Mouse (Mus musculus) bone marrow, adult 2 months (tissue): ENCODE measurements around the gene Fam71e1. TPM values are rescaled to one million over a fixed set of nuclear protein-coding genes. Genes with fewer than 3 reads are reported as not detected.
A peak's percentile ranks its signal among the peaks of the same experiment; 100 is the strongest.

Source experiments
- H3K27ac ChIP-seq: fragments of 200-500 bp; 2 replicates; pipeline ENCODE4 v1.5.1; 2012; ENCODE audit warnings: low read depth, mild to moderate bottlenecking, control low read depth, inconsistent platforms, low read length; ENCODE audit not compliant: control insufficient read depth, poor library complexity, insufficient read depth
- H3K4me1 ChIP-seq: fragments of 200-500 bp; 2 replicates; pipeline ENCODE4 v1.6.1; 2011; ENCODE audit warnings: low read length; ENCODE audit not compliant: control insufficient read depth, insufficient read depth
- H3K4me3 ChIP-seq: fragments of 200-500 bp; replicated peaks from 2 replicates; pipeline ENCODE3; 2011; ENCODE audit warnings: mild to moderate bottlenecking, low read depth, low read length, control low read depth; ENCODE audit not compliant: control insufficient read depth
- CTCF ChIP-seq: fragments of 200-500 bp; IDR thresholded peaks from 2 replicates; pipeline ENCODE4 v1.5.1; 2011; ENCODE audit warnings: low read length, control low read depth; ENCODE audit not compliant: control insufficient read depth, insufficient read depth
- POLR2A ChIP-seq: fragments of 200-500 bp; IDR thresholded peaks from 2 replicates; pipeline ENCODE4 v1.6.1; 2011; ENCODE audit warnings: low read depth, mild to moderate bottlenecking, control low read depth, low read length, borderline replicate concordance; ENCODE audit not compliant: control insufficient read depth
- WGBS: fragments of 180-500 bp; shearing (Covaris S2); methylation state at CpG from one replicate; pipeline ENCODE4 v1.1.7; 2018; 5-methylcytosine and 5-hydroxymethylcytosine counted together
- polyA plus RNA-seq: library from polyadenylated mRNA; stranded (reverse); fragments of >200 nt; gene quantifications from 2 replicates; pipeline ENCODE4 v1.2.4, GENCODE M21; 2011; ENCODE audit warnings: low replicate concordance; ENCODE audit not compliant: missing spikeins, insufficient read depth, insufficient read length

Fam71e1 gene
- polyA plus RNA-seq, 1 experiment = 5.0 TPM

- peak overlapping the region; percentile 80 for H3K27ac ChIP-seq
- H3K4me1 ChIP-seq = peaks cover 1% of the 10 kb centered on the region
- WGBS = 76% methylated on average over 16 of the region's 16 CpGs
- H3K4me3 ChIP-seq = peak overlapping the region; percentile 8
- TF ChIP-seq CTCF = no peak
- TF ChIP-seq POLR2A = peak; percentile 55; the same call in 1 of the 2 replicates
Measured at GRCm38 (mm10) chr7:44469677-44470675, 26.4 kb upstream of the Fam71e1 start.

- WGBS = 89% methylated on average over 16 of the region's 16 CpGs
- no peak for TF ChIP-seq CTCF
- no peak for TF ChIP-seq POLR2A
- no peak overlapping the region for H3K4me3 ChIP-seq
- peak overlapping the region; percentile 80 for H3K27ac ChIP-seq
- H3K4me1 ChIP-seq = peaks cover 1% of the 10 kb centered on the region
Measured at GRCm38 (mm10) chr7:44470696-44471612, 25.4 kb upstream of the Fam71e1 start.

DNA sequence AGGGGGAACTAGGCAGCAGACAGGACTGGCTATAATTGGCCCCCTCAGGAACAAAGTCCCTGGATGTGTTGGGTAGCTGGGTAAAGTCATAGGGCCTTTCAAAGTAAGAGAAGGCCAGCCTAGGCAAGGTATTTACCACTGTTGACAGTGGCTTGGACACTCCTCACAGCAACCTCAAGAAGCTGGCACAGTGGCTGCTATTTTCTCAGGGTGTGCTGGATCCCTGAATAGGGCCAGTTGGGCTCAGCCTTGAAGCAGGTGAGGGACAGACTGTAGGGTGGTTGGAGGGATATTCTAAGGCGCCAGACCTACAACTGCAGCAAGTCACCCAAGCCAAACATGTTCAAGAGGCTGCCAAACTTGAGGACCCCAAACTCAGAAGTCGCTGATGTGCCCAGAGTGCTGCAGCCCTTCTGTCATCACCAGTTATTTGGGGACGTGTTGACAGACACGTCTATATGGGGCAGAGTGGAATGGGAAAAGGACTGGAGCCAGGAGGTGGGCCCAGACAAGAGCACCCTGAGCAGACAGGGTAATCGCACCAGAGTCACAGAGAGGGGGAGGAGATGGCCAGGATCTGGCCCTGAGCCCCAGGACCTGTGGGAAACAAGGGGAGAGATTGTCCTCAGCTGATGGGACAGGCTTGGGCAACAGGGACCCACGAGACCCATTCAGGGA, 24.4 kb upstream of the Fam71e1 start:
- Histone ChIP-seq H3K4me1 (peaks cover 1% of the 10 kb centered on the region), H3K4me3 (no peak overlapping the region), H3K27ac (no peak overlapping the region)
- 54% methylated on average over 6 of the region's 6 CpGs for WGBS
- no peak for TF ChIP-seq POLR2A
- TF ChIP-seq CTCF = no peak

DNA sequence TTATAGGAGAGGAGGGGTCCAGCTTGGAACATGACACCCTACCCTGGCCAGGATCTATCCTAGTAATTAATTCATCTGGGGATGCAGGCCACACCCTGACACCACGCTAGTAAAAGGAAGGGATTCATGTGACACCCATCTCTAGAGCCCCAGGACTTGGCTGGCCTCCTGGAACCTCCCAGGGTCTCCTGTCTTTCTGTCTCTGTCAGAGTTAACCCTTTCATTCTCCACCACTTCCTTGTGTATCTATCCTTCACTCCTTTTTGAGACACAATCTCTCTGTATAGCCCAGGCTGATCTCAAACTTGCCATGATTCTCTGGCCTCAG, 23.9 kb upstream of the Fam71e1 start:
- Histone ChIP-seq H3K4me3 (no peak overlapping the region), H3K4me1 (peaks cover 1% of the 10 kb centered on the region), H3K27ac (no peak overlapping the region)
- WGBS = 58% methylated on average over 1 of the region's 1 CpGs
- TF ChIP-seq POLR2A (no peak), CTCF (no peak)

GRCm38 (mm10) chr7:44472961-44473646, 23.3 kb upstream of the Fam71e1 start:
- 46% methylated on average over 9 of the region's 9 CpGs for WGBS
- Histone ChIP-seq H3K27ac (no peak overlapping the region), H3K4me3 (no peak overlapping the region), H3K4me1 (peaks cover 1% of the 10 kb centered on the region)
- TF ChIP-seq POLR2A (no peak), CTCF (no peak)

- no peak overlapping the region for H3K4me3 ChIP-seq
- no peak overlapping the region for H3K27ac ChIP-seq
- peaks cover 1% of the 10 kb centered on the region for H3K4me1 ChIP-seq
- WGBS = 37% methylated on average over 4 of the region's 4 CpGs
- TF ChIP-seq POLR2A (no peak), CTCF (no peak)
Measured at GRCm38 (mm10) chr7:44474419-44474818, 22.0 kb upstream of the Fam71e1 start.

DNA sequence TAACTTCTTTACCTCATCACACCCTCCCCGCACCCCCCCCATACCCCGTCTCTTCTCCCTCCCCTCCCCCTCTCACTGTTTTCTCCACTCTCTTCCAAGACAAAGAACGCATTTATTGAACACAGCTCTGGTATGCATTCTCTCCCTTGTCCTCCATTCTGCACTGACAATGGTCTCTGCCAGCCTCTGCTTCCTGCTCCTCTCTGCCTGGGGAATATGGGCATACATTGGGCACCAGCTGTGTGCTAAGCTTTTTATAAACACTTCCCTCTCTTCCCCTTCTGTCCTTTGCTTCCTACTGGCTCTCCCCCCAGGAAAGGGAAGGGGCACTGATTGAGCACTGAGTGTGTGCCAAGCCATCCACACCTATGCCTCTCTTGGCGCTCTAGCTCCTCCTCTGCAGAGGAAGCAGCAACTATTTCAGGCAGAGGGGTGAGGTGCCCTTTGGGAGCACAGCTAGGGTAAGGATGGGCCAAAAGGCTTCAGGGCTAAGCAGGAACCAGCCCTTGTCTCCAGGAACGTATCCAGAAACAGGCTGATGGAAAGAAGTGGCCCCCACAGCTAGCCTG, 21.3 kb upstream of the Fam71e1 start:
- H3K27ac ChIP-seq = no peak overlapping the region
- WGBS = 26% methylated on average over 5 of the region's 5 CpGs
- H3K4me3 ChIP-seq = no peak overlapping the region
- H3K4me1 ChIP-seq = peaks cover 1% of the 10 kb centered on the region
- no peak for TF ChIP-seq POLR2A
- no peak for TF ChIP-seq CTCF
